Mouse (Mus musculus) R1 (cell line): ENCODE data around the gene Gskip.

ENCODE experiments used
- DNase-seq: peaks from one replicate; pipeline ENCODE4 v3.0.0-alpha.2; 2018; ENCODE audit warnings: low read depth, low spot score

Gskip gene

DNA sequence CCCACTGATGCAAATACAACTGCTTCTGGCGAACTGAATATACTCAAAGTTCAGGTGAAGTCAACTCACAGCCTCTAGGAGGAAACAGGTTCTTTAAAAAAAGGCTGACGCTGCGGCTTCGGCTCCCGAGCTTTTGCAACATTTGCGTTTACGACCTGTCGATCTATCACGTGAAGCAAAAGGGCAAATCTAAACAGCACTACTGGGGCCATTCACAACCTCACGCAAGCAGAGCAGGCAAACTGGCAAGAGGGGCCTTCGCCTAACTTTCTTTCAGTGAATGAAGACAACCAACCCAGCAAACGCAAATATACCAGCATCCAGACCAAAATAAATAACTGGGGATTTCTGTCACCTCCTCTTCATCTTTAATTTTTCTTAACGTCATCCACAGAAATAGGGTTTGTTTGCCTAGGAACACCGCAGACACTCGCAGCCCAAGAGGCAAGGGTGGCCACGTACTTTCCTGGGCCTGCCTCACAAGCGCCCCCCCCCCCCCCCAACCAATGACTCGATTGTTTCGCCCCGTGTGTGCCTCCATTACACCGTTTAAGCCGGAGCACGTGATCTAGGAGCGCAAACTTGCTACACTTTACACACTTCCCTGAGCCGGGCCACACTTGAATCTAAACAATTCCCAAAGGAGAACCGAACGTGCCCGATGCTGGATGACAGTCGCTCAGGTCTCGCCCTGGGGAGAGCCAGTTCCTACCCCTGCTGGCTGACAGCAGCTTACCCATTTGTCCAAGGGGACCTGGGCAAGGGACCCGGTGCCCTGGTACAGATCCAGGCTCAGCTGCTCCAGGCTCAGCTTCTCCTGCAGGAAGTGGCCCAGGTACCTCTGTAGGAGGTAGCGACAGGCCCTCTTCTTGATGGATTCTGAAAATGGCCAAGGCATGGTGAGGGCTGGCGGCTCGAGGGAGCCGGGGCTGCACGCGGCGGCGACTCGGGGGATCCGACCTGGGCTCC is at the start of gene Gskip:
Gskip (plus strand) TSS at position 897 of the 969 bp plus-strand sequence.
- DNase-seq, result peak; percentile 71

DNA sequence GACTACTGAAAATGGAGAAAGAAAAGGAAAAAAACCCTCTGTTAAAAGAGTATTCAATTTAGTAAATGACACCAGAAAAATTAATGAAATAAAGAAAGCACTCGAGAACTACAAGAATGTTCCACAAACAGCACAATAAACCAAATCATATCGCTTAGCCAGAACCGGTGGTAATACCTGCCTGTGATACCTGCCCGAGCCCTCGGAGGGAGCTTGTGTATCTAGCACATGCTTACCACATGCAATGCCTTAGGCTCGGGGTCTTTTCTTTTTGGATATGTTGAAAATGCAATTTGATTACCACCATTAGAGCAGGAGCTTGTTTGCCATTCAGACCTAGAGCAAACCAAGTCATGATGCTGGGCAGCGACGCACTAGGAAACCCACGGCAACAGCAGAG is 48.1 kb upstream of the Gskip start:
- no peak for DNase-seq

DNA sequence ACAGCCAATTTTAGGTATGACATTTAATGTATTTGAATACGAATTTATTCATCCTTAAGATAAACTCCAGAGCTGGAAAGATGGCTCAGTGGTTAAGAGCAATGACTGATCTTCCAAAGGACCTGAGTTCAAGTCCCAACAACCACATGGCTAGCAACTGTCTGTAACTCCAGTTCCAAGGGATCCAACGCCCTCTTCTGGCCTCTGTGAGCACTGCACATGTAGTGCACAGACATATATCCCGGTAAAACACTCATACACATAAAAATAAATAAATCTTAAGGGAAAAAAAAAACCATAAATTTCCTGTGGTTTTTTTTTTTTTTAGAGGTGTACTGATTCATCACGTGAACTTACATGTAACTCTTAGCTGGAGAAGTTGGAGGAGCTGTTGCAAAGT is 47.1 kb upstream of the Gskip start:
- DNase-seq, result peak; percentile 47

DNA sequence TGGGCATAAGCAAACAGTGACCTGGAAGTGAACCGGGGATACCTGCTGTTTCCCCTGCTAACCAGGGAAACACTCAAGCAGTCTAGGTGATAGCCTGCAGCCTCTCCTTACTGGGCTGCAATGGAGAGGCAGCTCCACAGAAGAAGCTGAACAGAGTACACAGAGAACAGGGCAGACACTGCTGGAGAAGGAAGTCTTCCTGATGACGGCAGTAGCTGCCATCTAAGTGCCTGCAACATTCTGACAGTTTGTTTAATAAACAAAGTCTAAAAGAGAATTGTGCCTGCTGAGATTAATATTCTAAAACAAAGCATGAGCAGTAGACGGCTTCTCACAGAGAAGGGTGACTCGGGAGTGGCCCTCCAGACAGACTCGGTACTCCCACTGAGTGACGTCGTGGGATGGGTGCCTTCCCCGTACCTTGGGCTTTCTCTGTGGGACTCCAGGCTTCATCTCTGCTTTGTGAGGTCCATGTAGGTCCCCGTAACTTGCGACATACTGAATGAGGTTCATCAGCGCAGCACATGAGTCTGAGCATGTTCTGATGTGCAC is 41.8 kb upstream of the Gskip start:
- DNase-seq, result no peak

DNA sequence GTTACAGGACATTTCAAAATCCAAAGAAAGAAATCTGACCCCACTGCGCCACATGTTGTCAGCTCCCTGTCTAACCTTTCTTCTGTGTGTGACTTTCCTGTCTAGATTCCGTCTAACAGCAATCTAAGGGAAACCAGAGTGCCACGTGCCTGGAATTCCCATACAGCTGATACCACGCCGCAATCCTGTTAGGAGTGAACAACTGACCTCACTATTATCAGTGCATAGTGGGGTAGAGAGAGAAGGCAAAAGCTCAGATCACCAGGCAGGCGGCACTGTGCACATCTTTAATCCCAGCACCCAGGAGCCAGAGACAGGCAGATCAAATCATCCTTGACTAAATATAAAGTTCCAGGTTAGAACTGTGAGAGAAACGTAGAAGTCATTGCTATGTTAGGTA is 28.8 kb upstream of the Gskip start:
- no peak for DNase-seq

DNA sequence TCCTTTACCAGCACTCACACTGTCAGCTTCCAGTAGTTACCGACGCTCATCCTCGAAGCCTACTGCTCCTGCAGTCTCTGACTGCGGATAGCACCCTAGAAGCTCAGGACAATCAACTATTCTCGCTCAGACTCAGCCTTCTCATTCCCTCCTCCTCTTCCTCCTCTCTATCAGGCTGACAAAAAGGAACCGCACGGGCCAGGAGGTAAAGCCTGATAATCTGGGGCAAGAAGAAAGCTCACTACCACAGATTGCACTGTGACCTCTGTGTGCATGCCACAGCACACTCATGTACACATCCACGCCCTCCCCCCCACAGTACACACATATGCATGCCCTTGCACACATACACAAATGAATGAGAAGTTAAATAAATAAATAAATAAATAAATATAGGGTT is 8.4 kb upstream of the Gskip start:
- no peak for DNase-seq

DNA sequence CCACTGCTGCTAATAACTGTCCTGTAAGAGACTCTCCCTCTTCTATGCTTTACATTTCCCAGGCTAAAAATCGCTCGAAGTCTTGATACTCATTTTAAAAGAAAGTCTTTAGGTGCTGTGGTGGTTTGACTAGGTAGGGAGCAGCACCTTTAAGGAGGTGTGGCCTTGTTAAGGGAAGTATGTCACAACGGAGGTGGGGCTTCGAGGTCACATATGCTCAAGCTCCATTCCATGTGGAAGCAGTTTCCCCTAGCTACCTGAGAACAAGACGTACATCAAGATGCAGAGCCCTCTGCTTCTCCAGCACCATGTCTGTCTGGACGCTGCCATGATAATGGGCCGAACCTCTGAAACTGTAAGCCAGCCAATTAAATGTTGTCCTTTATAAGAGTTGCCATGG is 6.4 kb upstream of the Gskip start:
- peak; percentile 76 for DNase-seq

DNA sequence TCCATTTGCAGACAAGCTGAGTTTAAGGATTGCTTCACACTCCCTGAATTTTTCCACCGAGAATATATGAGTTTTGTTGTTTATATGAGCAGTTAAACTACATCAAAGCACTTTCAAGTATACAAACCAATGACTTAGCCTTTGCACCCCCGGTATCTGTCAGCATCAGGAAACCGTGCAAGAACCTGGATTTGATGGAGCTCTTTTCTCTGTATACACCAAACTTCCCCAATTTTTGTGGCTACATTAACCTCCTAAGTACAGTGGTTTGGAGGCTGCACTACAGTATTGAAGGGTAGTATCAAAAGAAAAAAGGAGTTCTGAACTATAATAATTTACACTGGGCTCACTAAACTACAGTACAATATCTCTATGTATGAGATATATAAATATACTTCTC is 5.9 kb upstream of the Gskip start:
- no peak for DNase-seq

DNA sequence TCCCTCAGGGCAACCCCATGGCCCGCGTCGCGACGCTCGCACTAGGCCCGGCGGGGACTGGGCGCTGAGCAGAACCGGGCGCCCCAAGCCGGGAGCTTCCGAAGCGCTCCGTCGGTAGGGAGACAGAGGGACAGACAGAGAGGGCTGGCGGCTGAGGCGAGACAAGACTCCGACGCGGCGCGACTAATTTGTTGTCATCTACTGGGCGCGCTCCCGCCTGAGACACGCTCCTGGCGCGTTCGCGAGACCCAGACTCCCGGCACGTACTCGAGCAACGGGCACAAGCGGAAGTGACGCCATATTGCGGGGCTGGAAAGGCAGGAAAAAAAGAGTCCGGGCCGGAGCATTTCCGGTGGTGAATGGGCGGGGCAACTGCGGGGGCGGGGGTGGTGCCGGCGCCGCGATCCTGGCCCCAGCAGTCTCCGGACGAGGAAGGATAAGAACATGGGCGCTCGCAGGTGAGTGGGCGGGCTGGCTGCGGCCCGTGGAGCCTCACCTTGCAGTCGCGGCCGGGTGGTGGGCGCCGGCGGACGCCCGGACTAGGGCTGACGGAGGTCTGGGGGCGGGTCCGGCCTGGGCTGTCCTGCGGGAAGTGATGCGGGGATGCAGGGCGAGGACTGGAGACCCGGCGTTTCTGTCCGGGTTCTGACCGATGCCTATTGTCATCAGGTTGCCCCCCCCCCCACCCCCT is 517 bp downstream of the Gskip start, which contains the start of gene Atg2b:
Atg2b (minus strand) TSS at position 211 of the 691 bp plus-strand sequence.
- peak; percentile 99 for DNase-seq

DNA sequence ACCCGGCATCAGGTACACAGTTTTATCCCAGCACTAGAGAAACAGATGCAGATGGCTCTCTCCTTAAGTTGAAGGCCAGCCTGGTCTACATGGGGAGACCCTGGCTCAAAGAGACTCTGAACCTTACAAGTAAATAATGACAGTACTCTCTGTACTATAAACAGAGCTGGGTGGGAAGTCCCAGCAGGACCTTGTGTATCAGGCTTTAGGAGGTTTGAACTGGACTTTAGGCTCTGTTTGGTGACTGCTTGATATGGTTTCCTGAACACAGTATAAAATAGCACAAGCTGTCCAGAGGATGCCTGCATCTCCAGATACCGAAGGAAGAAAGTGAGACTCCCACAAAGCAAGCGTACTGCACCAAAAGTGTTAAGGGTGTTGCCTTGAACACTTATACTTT is 2.2 kb downstream of the Gskip start:
- no peak for DNase-seq

DNA sequence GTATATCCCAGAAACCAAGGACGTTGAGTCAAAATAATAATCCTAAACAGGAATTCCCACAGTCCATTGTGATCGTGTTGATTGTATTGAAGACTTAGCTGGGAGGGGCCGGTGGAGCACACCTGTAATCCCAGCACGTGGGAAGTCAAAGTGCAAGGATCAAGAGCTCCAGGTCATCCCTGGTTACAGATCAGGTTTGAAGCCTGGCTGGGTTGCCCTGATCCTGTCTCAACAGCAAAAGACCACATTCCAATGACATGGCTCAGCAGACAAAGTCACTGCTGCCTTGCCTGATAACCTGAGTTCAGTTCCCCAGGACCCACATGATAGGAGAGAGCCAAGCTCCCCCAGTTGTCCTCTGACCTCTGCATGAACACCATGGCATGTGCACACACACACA is 2.8 kb downstream of the Gskip start:
- DNase-seq, result no peak

DNA sequence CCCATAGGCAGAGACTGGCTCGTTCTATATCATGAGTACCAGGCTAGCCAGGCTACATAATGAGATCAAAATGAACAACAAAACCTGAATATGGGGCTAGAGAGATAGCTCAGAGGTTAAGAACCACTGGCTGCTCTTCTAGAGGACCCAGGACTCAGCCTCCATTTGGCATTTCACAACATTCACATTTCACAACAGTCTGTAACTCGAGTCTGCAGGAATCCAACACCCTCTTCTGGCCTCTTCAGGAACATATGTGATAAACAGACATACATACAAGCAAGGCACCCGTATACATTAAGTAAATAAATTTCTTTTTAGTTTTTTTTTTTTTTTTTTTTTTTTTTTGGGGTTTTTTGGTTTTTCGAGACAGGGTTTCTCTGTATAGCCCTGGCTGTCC is 3.9 kb downstream of the Gskip start:
- DNase-seq, result no peak

DNA sequence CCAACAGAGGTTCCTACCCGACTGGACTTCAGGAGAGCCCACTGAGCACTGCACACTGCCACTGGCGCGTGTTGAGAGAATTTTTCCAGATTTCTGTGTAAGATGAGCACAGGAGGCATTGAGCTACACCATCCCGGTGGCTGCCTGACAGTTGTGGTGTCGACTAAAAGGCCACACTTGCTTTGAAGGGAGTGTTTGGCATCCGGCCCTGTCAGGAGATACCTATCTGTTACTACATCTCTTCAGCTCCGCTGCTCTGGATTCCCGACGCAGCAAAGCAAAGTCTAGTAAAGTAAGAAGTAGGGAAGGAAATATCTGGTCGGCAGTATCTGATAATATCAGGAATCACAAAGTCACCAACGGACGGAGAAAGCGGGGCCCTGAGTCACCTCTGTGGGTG is 4.8 kb downstream of the Gskip start:
- no peak for DNase-seq

DNA sequence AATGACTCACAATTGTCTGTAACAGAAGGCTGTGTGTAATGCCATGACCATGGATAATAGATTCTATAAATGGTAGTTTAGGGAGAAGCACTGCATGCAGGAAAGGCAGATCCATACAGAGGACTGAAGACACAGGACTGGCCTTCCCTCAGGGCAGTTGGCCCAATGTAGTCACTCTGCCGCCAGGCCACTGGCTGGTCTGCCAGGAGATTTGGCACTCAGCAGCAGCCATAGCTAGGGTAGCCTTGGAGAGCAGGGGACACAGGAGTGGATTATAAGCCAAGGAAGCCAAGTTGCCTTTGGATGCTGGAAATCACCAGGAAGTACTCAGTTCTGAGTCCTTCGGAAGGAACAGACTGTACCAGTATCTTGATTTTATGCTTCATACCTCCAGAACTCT is 9.4 kb downstream of the Gskip start:
- no peak for DNase-seq

DNA sequence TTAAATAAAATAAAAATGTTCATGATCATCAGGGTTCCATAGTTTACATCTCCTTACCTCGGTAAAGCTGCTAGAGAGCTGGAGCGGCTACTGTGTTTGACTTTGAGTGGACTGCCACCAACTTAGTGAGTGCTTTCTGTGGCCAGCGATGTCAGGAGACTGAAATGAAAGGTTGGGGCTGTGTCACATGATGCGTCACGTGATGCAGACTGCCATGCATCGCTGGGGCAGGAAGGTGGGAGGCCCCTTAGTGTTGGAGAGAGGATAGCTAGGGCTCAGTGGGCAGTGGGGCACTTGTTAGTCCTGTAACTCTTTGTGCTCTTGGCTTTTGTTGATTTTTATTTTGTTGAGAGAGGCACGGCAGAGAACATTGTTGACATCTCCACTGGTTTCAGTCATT is 11.2 kb downstream of the Gskip start:
- peak; percentile 72 for DNase-seq

DNA sequence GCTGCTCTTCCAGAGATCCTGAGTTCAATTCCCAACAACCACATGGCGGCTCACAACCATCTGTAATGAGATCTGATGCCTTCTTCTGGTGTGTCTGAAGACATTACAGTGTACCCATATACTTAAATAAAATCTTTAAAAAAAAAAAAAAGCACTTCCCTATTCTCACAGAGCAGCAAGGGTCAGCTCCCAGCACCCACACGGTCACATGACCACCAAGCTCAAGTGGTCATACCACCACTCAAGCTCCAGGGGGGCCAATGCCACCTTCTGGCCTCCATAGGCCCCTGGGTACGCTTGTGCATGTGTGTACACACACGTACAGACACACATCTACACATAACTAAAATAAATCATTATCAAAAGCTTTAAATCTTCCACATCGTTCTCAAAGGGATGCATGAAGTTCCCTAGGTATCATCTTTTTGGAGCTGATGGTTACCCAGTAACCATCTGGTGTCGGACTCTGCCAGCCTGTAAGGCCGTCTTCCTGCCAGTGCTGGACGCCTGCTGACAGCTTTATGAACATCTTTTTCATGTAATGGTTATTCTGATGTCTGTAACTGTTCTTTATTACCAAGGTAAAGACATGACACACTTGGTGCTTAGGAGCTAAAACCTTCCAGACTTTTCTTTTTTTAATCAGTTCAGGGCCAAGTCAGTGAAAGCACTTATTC is 12.6 kb downstream of the Gskip start:
- DNase-seq, result no peak

DNA sequence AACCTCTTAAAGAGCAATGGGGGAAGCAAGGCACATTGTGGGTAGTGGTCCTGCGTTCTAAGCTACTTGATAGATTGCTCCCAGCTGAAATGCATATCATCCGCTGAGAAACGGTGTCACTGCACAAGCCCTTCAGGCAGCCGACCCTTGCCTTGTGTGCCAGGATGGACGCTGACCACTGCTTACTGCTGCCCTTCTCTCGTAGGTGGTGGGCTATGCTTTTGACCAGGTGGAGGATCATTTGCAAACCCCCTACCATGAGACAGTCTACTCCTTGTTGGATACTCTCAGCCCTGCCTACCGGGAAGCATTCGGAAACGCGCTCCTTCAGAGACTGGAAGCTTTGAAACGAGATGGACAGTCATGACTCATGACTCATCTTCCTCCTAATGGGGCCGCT is 15.8 kb downstream of the Gskip start:
- no peak for DNase-seq

DNA sequence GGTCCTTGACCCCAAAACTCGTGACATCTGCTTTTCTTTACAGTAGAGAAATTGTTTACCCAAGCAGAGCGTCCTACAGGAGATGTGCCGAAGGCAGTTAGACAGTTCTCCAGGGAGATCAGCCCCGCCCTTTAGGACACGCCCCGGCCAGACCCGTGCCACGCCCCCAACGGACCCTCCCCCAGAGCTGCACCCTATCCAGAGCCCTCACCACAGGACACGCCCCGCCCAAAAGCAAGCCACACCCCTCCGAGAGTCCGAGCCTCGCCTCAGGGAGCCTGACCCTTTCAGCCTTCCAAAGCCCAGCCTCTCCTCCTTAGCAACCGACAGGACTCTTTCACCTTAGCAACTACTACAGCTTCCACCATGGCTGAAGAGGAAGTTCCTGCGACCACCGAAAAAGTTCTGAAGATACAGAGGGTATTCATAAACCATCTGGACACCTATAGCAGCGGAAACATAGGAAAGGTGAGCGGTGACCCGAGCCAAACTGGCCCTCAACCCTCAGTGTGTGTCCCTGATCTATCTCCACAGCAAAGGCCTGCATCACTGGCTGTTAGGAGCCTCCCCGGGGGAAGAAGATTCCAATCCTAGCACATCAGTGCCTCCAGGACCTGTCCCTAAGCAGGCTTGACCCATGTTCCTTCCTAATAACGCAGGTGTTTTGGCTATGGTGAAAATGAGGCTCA is 21.3 kb downstream of the Gskip start, which contains the start of gene Ak7:
Ak7 (plus strand) TSS at position 178 of the 689 bp plus-strand sequence.
- peak; percentile 98 for DNase-seq

DNA sequence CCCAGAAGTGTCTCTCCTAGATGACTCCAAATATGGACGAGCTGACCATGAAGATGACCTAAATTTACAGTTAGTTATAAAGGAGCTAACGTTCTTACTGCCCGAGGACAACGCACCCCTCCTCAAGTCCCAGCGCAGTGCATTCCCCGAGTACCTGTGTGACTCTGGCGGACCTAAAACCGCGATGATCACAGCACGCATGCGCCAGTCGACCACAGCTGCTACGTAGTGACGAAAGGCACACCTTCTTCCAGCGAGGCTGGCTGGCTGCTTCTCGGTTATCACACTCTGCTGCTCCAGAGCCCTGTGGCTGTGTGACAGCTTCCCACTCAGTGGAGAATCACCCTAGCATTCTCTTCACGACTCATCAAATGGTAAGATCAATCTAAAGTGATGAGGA is 34.0 kb downstream of the Gskip start:
- DNase-seq, result peak; percentile 79

DNA sequence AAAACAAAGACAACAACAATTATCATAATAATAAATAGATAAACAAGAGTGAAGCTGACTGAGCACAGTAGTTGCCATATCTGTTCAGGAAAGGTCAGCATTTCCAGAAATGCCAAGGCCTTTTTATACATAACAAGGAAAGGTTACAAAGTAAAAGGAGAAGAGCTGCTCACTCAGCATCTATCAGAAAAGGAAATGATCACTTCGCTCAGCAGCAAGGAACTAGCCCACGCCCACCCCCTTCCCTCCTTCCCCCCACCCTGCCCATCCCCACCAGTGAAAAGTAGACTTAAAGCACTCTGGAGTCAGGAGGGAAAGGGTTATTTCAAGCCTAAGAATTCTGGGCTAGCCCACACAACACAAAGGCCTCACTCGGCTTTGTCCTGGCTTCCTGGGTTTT is 35.6 kb downstream of the Gskip start:
- peak; percentile 80 for DNase-seq

DNA sequence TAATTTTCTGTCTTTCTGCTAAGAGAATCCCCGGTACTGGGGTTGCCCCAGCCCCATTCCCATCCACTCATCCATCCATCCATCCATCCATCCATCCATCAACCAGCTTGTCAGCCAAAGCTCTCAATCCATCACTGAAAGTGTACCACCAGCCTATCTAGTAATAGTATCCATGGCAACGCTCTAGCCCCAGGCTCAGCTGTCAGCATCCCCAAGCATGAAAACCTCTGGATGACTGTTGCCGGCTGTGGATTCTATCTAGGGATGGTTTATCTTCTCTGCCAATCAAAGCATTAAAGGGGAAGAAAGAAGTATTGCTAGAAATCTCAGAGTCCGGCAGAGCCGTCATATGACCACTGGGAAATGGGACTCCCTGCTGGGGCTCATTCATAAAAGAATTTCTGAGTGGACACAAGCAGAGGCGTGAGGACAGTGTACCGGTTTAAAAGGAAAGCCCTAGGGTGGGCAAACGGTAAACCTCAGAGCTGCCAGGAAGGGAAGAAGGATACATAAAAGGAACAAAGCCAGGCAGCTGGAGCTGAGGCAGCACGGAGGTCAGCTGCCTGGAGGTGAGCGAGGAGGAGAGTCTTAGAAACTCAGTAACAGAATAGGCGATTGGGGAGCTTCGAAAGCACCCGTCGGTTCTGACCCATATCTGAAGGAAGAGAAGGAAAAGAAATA is 37.0 kb downstream of the Gskip start:
- DNase-seq, result no peak
